Mouse (Mus musculus) bone marrow macrophage, adult 2 months (primary cell): Measurements from ENCODE around the gene Pebp1.

Experiments
- CTCF ChIP-seq: IDR thresholded peaks from 2 replicates; pipeline ENCODE4 v1.5.1; 2012; ENCODE audit warnings: low read depth, mild to moderate bottlenecking, low read length, moderate library complexity
- POLR2A ChIP-seq: IDR thresholded peaks from 2 replicates; pipeline ENCODE4 v1.6.1; 2012; ENCODE audit warnings: mild to moderate bottlenecking, low read depth, low read length, borderline replicate concordance

DNA sequence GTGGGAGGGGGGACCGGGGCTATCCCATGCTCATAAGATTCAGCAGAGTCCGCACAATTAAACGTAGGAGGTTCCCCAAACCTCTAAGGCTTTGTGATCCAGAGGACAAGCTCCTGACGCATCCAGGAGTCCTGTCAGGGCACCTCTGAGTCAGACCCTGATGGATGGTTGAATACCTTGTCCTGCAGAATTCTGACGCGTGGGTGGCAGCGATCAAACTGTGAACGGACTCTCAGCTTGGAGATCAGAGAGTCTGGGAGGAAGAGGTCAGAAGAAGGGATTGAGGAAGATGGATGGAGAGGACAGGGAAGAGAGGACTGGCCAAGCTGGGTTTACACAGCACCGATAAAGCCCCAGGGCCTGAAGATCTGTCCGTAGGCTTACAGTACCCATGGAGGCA lies 26.5 kb upstream of the Pebp1 start:
- TF ChIP-seq POLR2A (no peak), CTCF (no peak)
